Mouse (Mus musculus) cerebellum, postnatal 25 days (tissue): ENCODE data around the gene Pramef8.
"Not testable (repeated sequence)": the region's sequence is repeated elsewhere in the genome, so short reads cannot be mapped to it uniquely, and the experiment has no call there.

Experiments used
- DNase-seq, 2 experiments: peaks; one replicate each; pipeline ENCODE4 v3.0.0; 2021; ENCODE audit warnings: mixed read lengths in 2 of 2

Pramef8 gene

DNA sequence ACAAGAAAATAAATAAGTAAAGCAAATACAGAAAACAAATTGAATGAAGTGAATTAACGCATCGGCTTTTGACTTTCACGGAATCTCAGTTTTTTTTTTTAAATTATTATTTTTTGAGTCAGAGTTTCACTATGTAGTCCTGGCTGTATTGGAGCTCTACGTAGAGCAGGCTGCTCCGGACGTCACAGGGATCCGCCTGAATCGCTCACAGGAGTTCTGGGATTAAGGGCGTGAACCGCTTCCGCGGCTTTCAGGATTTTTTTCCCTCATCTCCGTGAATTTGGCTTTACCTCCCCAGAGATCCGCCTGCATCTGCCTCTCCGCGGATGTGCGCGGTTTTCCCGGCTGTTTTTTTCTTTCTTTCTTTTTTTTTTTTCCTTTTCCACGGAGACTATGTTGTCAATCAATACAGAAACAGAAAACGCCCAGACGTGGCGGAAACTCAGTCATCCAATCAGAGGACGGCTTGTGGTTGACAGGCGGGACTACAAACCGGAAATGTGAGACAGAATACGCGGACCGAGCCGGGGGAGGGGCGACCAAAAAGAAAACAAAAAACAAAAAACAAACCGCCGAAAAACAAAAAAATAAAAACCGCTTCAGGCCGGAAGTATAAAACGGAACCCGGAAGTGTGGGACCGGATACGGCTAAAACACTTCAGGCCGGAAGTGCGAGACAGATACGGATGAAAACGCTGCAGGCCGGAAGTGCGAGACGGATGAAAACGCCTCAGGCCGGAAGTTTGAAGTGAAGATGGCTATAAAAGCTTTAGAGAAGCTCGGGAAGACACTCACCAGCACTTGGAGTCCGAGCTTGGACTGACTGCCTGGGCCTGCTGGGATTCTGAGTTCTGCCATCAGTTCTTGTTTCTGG lies at the start of gene Pramef8:
TSS of gene Pramef8 (plus strand) at position 208 of the 874 bp plus-strand sequence.
- DNase-seq = peak; percentile 92 to 93

DNA sequence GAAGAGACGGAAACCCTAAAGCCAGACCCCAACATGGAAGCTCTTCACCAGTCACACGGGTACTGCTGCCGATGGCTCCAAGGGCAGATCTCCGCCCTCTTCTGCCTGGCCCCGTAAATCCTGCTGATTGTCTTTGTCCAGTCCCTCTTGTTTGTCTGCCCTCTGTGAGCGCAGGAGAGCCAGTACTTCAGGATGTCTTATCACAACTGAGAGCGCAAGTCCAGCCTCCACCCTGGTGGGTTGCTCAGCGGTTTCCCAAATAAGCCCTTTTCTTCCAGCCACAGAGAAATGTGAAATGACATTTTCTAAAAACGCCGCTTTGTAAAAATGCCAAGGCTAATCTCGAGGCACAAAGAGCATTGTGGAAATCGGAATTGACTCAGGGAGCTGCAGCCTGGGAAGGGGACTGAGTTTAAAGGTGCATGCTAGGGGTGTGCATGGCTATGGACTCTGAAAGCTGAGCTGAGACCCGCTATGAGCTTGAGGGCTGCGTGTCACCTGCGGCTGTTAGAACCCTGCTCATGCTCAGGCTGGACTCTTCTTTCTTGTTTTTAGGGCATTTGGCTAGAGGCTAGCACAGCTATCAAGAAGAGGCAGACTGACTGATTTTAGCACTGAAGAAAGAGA lies 45.7 kb upstream of the Pramef8 start:
- peak in 1 of 2 experiments; percentile 15 for DNase-seq

DNA sequence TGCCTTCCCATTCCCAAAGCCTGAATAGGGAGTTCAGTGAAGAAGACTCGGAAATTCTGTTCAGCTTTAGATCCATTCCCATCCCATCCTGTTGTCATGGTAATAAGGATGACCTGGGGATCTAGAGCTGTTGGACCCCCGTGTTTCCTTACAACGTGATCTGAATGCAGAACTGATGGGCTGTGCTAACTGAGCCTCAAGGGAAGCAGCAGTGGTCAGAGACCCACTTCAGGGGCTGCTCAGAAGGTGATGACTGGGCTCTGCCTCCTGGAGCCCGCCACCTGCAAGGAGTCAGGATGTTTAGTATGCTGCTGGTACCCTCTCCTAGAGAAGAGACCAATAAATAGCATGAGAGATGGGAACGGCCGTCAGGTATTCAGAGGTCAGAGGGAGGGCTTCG lies 32.7 kb upstream of the Pramef8 start:
- no peak for DNase-seq

DNA sequence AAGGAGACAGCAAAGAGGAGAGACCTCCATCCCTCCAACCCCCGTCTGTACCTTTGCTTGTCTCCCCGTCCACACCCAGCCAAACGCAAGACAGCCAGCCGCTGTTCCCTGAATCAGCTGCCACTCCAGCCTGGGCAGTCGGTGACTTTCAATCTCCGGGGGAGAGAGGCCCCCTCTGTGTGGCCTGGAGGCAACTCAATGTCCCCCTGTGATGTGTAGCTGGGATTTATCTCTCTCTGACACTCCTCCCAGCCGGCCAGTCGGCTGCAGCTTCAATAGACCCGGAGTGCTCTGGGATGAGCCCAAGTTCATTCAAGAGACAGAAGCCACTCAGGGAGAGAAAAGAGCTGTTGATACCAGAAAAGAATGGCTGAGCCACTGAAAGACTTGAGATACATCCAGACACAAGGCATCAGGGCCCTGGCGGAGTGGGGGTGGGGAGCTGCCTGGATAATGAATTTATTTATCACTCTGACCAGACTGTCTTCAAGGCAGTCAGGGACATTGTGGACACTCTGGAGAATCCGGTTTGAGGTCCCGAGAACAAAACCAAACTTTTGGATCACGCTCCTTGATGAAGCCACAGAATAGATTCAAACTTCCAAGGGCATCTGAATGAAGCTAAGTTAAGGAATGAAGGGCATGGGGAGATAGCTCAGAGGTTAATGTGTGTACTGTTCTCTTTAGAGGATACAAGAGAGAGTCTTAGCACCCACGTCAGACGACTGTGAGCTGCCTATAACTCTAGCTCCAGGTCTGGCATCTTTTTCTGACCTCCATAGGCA lies 32.1 kb upstream of the Pramef8 start:
- DNase-seq = peak; percentile 19 to 32

DNA sequence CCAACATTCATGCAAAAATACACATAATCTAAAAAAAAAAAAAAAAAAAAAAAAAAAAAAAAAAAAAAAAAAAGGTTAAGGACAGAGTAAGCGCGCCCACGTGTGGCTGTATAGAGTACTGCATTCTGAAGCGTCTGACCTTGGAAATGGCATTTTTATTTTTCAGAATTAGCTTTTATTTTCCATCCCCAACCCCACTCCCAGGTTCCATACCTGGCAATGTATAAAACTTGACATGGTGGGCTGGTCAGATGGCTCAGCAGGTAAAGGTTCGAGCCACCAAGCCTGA lies 31.6 kb upstream of the Pramef8 start:
- DNase-seq = peak; percentile 48 to 77

GRCm38 (mm10) chr4:143382163-143382562 lies 30.1 kb upstream of the Pramef8 start:
- peak; percentile 33 to 66 for DNase-seq

DNA sequence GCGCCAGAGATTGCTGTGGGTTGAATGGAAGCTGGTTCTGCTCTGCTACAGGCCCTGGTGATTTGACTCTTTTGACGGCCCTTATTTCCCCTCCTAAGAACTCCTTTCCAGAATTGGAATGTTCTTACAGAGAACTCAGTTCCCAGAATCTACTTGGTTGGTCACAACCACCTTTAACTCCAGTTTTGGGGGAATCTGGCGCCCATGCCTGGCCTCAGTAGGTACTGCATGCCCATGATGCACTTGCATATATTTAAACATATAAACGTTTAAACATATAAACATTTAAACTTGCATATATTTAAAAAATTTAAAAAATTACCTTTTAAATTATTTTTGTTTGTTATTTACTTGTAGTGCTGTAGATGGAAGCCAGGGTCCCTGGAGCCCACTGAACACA lies 28.6 kb upstream of the Pramef8 start:
- DNase-seq = peak in 1 of 2 experiments; percentile 37

- peak; percentile 18 to 44 for DNase-seq
Measured at GRCm38 (mm10) chr4:143388955-143389702, 23.1 kb upstream of the Pramef8 start.

GRCm38 (mm10) chr4:143394181-143394580 lies 18.0 kb upstream of the Pramef8 start, which contains the start of gene Pramel1:
TSS of gene Pramel1 (plus strand) at chr4:143394428.
- no peak for DNase-seq

- DNase-seq = peak; percentile 8 to 9
Measured at GRCm38 (mm10) chr4:143411566-143412218, 534 bp upstream of the Pramef8 start.

GRCm38 (mm10) chr4:143413621-143414020 lies 1.4 kb downstream of the Pramef8 start:
- DNase-seq = no peak

DNA sequence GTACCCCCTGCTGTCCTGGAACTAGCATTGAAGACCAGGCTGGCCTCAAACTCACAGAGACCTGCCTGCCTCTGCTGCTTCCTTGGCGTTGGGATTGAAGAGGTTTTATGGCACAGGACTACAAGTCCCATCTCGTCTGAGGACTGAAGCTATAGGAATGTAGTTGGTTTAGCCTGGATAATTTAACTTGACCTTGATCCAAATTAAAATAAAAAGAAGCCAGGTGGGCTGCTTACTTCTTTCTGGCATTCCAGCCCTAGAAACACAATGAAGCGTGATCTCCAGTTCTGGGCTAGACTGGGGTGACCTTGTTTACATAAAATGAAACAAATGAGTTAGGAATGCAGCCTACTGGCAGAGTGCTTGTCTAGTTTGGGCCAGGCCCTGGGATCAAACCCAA lies 1.9 kb downstream of the Pramef8 start:
- no peak for DNase-seq

GRCm38 (mm10) chr4:143426770-143427169 lies 14.5 kb downstream of the Pramef8 start:
- not testable (repeated sequence) for DNase-seq

DNA sequence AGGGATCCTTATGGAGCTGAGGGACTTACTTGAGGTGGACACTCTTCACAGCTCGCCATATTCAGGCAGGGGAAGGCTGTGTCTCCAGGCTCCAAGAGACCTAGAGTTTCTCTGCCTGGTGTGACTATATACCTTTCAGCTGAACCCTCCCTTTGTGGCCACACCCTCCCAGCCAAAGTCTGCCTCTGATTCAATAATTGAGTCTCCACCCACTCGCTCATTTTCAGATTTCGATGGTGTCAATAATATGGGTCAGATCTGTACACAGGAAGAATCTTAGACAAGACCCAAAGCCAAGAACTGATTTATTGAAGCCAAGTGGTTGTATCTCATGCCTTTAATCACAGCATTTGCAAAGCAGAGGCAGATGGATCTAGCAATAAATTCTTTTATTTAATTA lies 38.0 kb downstream of the Pramef8 start, which contains the start of gene Oog4:
TSS of gene Oog4 (minus strand) at position 101 of the 400 bp plus-strand sequence.
- DNase-seq = no peak
